Mouse (Mus musculus) brain, embryonic 14.5 days (tissue): ENCODE measurements around the gene Scamp1.

ENCODE experiments used
- CTCF ChIP-seq: fragments of 200-500 bp; IDR thresholded peaks from 2 replicates; pipeline ENCODE4 v1.5.1; 2012; ENCODE audit warnings: inconsistent platforms, mild to moderate bottlenecking, moderate library complexity, borderline replicate concordance; ENCODE audit not compliant: insufficient read depth, insufficient read length; ENCODE audit errors: extremely low read depth
- POLR2A ChIP-seq: fragments of 200-500 bp; IDR thresholded peaks from 2 replicates; pipeline ENCODE4 v1.6.1; 2012; ENCODE audit warnings: mild to moderate bottlenecking, inconsistent platforms, borderline replicate concordance; ENCODE audit not compliant: poor library complexity, insufficient read depth, insufficient read length, severe bottlenecking; ENCODE audit errors: extremely low read depth

GRCm38 (mm10) chr13:94190386-94190785 lies 95.3 kb downstream of the Scamp1 start:
- TF ChIP-seq POLR2A (no peak), CTCF (no peak)
